Mouse (Mus musculus): ENCODE measurements at regions not wholly inside any gene's neighbourhood (a gene's known extent, or its start where the extent isn't known, plus 50 kb on each side); places are given as distances from the start of the nearest gene placed in this dataset.

DNA sequence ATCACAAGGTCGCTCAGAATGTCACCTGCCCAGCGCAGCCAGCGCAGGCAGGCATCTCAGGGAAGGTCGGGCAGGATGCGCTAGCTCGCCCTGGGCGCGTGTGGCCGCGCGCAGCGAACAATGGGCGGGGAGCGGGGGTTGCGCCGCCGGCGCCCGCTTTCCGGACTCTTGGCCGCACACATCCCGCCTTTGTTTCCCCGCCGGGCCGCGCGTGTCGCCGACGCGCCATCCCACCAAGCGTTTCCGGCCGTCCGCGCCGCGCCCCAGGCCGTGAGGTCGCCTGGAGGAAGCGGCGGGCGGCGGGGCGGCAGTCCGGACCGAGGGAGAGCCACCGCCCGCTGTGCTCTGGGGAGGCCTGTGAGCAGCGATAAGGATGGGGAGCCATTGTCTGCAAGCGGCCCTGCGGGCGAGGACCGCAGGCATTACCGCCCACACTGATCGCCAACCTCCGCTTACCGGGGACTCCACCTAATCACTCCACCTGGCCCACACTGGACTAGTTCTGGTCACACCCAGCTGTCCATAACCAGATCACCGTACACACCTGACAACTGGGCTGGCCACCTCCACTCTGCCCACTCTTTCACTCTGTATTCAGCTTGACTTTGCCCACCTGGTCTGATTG is 354.3 kb upstream of the Gm10295 start:
- TF ChIP-seq EP300 (IDR thresholded peaks at IDR 0.05; ENCODE audit: low read depth): peak; percentile 92
- no peak for TF ChIP-seq CTCF (IDR thresholded peaks at IDR 0.05; ENCODE audit: low read depth)
- under 1% methylated on average over 57 of the region's 59 CpGs for WGBS
- Histone ChIP-seq H3K4me1 (ENCODE audit: control insufficient read depth, insufficient read depth) (peaks cover 13% of the 10 kb centered on the region), H3K27ac (ENCODE audit: low read depth) (peak overlapping the region; percentile 64), H3K4me3 (ENCODE audit: low read depth, low read length) (peak overlapping the region; percentile 54), H3K9ac (replicated peaks; ENCODE audit: low read depth, low read length) (peak overlapping the region; percentile 26; the same call in 1 of the 2 replicates), H3K36me3 (replicated peaks; ENCODE audit: control insufficient read depth, insufficient read depth, low read length) (no peaks in the 10 kb centered on the region), H3K9me3 (replicated peaks; ENCODE audit: control insufficient read depth, low read length) (no peaks in the 10 kb centered on the region), H3K27me3 (ENCODE audit: control insufficient read depth, insufficient read depth, low read length) (0 out of 2 replicates have a peak, but pooled peaks cover 3% of the 10 kb centered on the region), H3K4me2 (ENCODE audit: low read depth, low read length) (peak overlapping the region; percentile 87)
- ATAC-seq (ENCODE audit: insufficient read depth, low read depth) (peak; percentile 88), DNase-seq (ENCODE audit: low spot score) (peak; percentile 30)

DNA sequence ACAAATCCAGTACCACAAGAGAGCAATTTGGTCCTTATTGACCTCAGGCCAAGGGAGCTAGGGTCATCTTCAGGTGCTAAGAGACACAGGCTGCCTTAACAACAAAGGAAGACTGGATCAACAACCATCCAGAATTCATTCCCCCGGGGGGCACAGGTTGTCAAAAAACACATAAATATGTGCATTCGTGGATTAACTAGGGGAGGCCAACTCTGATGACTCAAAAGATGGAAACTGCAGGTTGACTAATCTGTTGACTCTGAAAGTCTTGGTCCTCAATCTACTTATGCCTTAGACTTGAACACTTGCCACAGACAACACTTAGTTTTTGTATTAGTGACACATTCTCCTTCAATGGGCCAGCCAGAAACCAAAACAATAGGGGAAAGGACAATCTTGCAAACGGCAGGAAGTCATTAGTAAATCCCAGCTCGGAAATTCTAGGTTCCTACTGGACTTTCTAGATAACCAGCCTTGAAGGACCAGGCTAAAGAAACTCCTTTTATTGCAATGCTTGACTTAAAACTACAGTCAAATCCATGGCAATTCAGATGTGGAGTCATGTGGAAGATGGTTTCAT is 353.5 kb upstream of the Gm10295 start:
- Histone ChIP-seq H3K4me1 (ENCODE audit: control insufficient read depth, insufficient read depth) (peaks cover 13% of the 10 kb centered on the region), H3K27me3 (ENCODE audit: control insufficient read depth, insufficient read depth, low read length) (0 out of 2 replicates have a peak, but pooled peaks cover 3% of the 10 kb centered on the region), H3K4me2 (ENCODE audit: low read depth, low read length) (peak overlapping the region; percentile 87), H3K9me3 (replicated peaks; ENCODE audit: control insufficient read depth, low read length) (no peaks in the 10 kb centered on the region), H3K36me3 (replicated peaks; ENCODE audit: control insufficient read depth, insufficient read depth, low read length) (no peaks in the 10 kb centered on the region), H3K9ac (replicated peaks; ENCODE audit: low read depth, low read length) (no peak overlapping the region), H3K27ac (ENCODE audit: low read depth) (peak overlapping the region; percentile 64), H3K4me3 (ENCODE audit: low read depth, low read length) (peak overlapping the region; percentile 54; the same call in 1 of the 2 replicates)
- peak; percentile 27; the same call in 1 of the 2 replicates for ATAC-seq (ENCODE audit: insufficient read depth, low read depth)
- TF ChIP-seq CTCF (IDR thresholded peaks at IDR 0.05; ENCODE audit: low read depth): no peak
- TF ChIP-seq EP300 (IDR thresholded peaks at IDR 0.05; ENCODE audit: low read depth): no peak
- 61% methylated on average over 4 of the region's 4 CpGs for WGBS
- peak; percentile 62 for DNase-seq (ENCODE audit: low spot score)

Measured in heart, postnatal 0 days (tissue).